Mouse (Mus musculus) kidney, adult 2 months (tissue): ENCODE results near the gene Tm7sf3. TPM values are rescaled to one million over a fixed set of nuclear protein-coding genes. Genes with fewer than 3 reads are reported as not detected.

ENCODE experiments used
- DNase-seq: peaks from one replicate; pipeline ENCODE4 v3.0.0; 2021
- H3K27ac ChIP-seq: fragments of 200-500 bp; 2 replicates; pipeline ENCODE4 v1.5.1; 2012; ENCODE audit warnings: low read depth, low read length, control low read depth, inconsistent platforms; ENCODE audit not compliant: insufficient read depth
- H3K27me3 ChIP-seq: fragments of 200-500 bp; replicated peaks from 2 replicates; pipeline ENCODE4 v1.6.1; 2012; ENCODE audit warnings: mild to moderate bottlenecking, moderate library complexity, low read length, inconsistent platforms; ENCODE audit not compliant: control insufficient read depth, insufficient read depth
- H3K36me3 ChIP-seq: fragments of 200-500 bp; 2 replicates; pipeline ENCODE4 v1.6.1; 2012; ENCODE audit warnings: mild to moderate bottlenecking, moderate library complexity, low read length, inconsistent platforms; ENCODE audit not compliant: control insufficient read depth, insufficient read depth
- H3K4me1 ChIP-seq: fragments of 200-500 bp; 2 replicates; pipeline ENCODE4 v1.6.1; 2011; ENCODE audit warnings: low read length; ENCODE audit not compliant: control insufficient read depth, insufficient read depth
- H3K4me3 ChIP-seq: fragments of 200-500 bp; 2 replicates; pipeline ENCODE4 v1.5.1; 2011; ENCODE audit warnings: mild to moderate bottlenecking, low read depth, low read length, control low read depth; ENCODE audit not compliant: insufficient read depth
- CTCF ChIP-seq: fragments of 200-500 bp; conservative IDR thresholded peaks from 2 replicates; pipeline ENCODE4 v1.5.1; 2011; ENCODE audit warnings: low read depth, mild to moderate bottlenecking, control low read depth, low read length, moderate library complexity, mixed read lengths; ENCODE audit not compliant: insufficient read depth, insufficient read length
- POLR2A ChIP-seq: fragments of 200-500 bp; IDR thresholded peaks from one replicate; pipeline ENCODE4 v1.6.1; 2011; ENCODE audit warnings: low read depth, low read length, control low read depth
- WGBS: fragments of 180-500 bp; shearing (Covaris S2); methylation state at CpG from one replicate; pipeline ENCODE4 v1.1.7; 2018; 5-methylcytosine and 5-hydroxymethylcytosine counted together
- polyA plus RNA-seq: library from polyadenylated mRNA; depleted of rRNA; stranded (reverse); fragments of >200 nt; gene quantifications from 2 replicates; pipeline ENCODE4 v1.2.3, GENCODE M21; 2012; rRNA removed

The Tm7sf3 gene
- 32.9 and 34.8 TPM in 2 replicates for polyA plus RNA-seq

DNA sequence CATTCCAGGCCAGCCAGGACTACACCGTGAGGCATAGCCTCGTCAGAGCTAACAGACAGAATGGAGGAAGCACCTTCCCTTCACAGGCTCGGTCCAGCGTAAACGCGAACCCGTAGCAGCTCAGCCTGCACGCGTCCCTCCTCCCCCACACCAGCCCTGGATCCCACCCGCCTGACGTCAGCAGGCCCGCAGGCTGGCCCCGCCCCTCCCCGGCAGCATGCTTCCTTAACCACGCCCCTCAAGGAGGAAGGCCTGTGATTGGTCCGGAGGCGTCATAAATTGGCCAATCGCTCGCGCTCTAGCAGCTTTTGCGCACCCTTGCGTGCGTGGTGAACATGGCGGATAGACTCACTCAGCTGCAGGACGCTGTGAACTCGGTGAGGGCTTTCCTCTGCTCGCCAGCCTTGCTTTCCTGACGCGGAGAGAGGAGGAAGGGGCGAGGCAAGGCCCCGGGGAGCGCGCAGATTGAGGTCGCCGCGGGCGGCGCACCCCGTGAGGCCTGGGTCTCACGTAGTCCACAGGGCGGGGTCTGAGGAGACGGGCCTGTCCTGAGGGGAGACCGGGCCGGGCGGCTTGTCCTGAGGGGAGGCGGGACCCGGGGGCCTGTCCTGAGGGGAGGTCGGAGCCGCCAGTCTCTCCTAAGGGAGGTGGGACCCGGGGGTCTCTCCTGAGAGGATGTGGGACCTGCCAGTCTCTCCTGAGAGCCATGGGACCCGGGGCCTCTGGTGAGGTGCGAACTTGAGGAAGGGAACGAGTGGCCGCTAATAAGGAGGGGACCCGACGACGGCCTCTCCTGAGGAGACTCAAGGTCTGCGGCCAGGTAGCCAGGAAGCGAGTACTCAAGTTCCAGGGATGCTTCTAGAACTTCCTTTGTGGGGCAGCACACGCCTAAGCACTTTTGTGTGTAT is at the start of gene Tm7sf3, which contains the start of gene Med21:
Gene Tm7sf3, minus strand, starts transcription at position 549 of the 908 bp plus-strand sequence.
Gene Med21, plus strand, starts transcription at position 272 of the 908 bp plus-strand sequence.
- WGBS, result under 1% methylated on average over 60 of the region's 60 CpGs
- TF ChIP-seq POLR2A (peak; percentile 98), CTCF (no peak)

DNA sequence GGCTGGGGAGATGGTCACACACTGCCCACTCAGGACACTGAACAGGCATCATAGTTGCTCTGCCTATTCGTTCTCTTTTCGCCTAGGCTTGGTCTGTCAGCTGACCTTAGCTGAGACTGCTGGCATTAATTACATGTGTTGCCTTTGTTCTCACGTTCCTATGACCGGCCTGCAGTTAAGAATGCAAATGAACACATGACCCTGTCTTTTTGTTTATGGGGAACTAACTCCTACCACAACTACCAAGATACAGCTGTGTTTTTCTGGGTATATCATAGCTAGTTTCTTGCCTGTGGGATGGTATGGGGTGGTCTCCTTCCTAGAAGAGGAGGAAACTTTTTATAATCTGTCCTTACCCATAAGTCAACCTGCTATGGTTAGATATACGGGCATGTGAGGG is 46.2 kb upstream of the Tm7sf3 start:
- Histone ChIP-seq H3K36me3 (no peaks in the 10 kb centered on the region), H3K27ac (no peak overlapping the region), H3K4me3 (no peak overlapping the region), H3K4me1 (no peaks in the 10 kb centered on the region), H3K27me3 (no peaks in the 10 kb centered on the region)
- no peak for DNase-seq
- TF ChIP-seq POLR2A (no peak), CTCF (no peak)
- 71% methylated on average over 5 of the region's 5 CpGs for WGBS

More for the DNA sequence above, at the start of gene Tm7sf3, which contains the start of gene Med21:
- DNase-seq, result peak; percentile 99
- no peaks in the 10 kb centered on the region for H3K36me3 ChIP-seq
- no peaks in the 10 kb centered on the region for H3K27me3 ChIP-seq
- peaks cover 8% of the 10 kb centered on the region; the same call in 1 of the 2 replicates for H3K4me1 ChIP-seq
- H3K4me3 ChIP-seq, result peak within 1 kb of the TSS; percentile 81
- H3K27ac ChIP-seq, result peak within 1 kb of the TSS; percentile 78

DNA sequence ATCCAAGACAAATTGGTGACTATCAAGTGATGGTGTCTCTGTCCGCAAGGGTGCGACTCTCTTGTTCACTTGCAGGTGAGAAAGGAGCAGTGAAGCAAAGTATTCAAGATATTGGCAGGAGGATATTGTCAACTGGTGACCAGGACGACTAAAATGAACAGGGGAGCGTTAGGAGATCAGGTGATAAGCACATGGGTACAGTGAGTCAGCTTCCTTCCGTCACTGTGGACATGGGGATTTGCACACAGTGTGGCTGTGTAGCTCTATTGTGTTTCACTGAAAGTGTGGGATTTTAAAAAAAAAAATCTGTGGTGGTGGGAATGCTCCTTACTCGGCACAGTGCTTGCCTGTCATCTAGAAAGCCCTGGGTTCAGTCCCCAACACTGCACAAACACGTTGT is 45.4 kb upstream of the Tm7sf3 start:
- WGBS, result 87% methylated on average over 7 of the region's 7 CpGs
- no peaks in the 10 kb centered on the region for H3K36me3 ChIP-seq
- no peak for DNase-seq
- H3K27ac ChIP-seq, result no peak overlapping the region
- H3K4me1 ChIP-seq, result no peaks in the 10 kb centered on the region
- H3K4me3 ChIP-seq, result no peak overlapping the region
- H3K27me3 ChIP-seq, result no peaks in the 10 kb centered on the region
- TF ChIP-seq CTCF (no peak), POLR2A (no peak)

DNA sequence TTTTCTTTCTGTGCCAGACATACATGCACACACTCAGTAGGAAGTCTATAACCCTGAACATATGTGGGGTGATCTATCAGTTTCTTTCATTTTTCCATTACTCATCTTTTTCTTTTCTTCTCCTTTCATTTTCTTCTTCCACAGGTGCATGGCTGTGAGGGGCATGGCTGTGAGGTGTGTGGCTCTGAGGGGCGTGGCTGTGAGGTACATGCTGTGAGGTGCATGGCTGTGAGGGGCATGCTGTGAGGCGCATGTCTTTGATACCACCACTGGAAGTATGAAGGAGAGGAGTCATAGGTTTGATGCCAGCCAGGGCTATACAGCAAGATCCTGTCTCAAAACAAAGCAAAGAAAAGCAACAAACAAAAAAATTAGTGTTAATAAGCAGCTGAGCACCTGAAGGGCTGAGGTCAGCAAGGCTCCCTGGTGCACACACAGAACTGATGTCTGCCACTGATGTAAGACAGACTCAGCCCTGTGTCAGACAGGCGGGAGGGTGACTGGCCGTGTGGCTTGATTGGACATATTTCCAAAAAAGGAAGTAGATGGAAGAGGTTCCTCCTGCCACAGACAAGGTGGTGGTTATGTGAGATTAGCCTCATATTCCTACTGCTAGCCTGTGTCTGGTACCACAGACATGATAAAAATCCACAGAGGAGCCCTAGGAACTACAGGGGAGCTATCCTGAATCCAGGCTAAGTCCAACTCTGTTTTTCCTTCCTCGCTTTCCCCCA is 44.0 kb upstream of the Tm7sf3 start:
- 83% methylated on average over 5 of the region's 5 CpGs for WGBS
- Histone ChIP-seq H3K27ac (no peak overlapping the region), H3K27me3 (no peaks in the 10 kb centered on the region), H3K36me3 (no peaks in the 10 kb centered on the region), H3K4me1 (no peaks in the 10 kb centered on the region), H3K4me3 (no peak overlapping the region)
- no peak for DNase-seq
- TF ChIP-seq POLR2A, result no peak
- TF ChIP-seq CTCF, result no peak

DNA sequence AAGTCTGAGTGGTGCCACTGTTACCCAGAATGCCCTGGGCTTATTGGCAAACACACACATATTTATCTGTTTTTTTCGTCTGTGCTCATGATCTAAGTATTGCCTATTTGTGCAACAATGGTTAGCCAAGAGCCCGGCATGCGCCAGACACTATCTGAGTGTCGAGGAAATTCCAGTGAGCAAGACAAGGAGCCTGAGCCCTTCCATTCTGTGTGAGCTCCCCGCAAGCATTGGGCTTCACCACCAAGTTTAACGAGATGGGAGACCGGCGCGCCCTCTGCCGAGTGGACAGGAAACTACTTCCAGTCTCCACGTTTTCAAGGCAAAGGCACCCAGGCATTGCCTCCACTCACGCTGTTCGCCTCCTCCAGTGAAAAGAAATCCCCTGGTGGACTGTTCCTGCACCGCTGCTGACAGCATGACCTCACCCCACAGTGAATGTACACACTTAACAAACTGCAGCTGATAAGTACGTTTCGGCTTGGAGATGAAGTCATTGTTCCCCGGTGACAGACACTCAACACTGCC is 43.2 kb upstream of the Tm7sf3 start:
- peak; percentile 29; the same call in 1 of the 2 replicates for TF ChIP-seq CTCF
- no peak for TF ChIP-seq POLR2A
- Histone ChIP-seq H3K4me1 (no peaks in the 10 kb centered on the region), H3K27ac (no peak overlapping the region), H3K4me3 (no peak overlapping the region), H3K36me3 (no peaks in the 10 kb centered on the region), H3K27me3 (no peaks in the 10 kb centered on the region)
- WGBS, result 77% methylated on average over 17 of the region's 17 CpGs
- DNase-seq, result peak; percentile 34

DNA sequence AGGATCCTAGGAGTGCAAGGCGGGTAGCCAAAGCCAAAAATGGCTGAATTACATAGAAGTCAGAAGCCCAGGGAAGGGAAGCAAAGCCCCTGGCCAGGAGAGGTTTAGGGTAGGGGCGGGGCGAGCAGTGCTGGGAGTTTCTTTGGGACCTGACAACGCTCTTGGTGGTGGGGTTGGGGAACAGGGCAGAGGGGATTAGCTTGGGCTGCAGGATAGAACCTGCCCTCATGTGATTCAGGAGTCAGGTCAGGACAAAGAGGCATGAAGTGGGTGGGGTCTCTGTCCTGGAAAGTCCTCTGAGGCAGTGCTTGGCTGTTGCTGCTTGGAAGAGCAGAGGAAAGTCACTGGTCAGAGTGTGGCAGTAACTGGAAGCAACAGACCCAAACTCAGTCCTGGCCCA is 41.3 kb upstream of the Tm7sf3 start:
- no peaks in the 10 kb centered on the region for H3K27me3 ChIP-seq
- no peaks in the 10 kb centered on the region for H3K36me3 ChIP-seq
- no peak overlapping the region for H3K27ac ChIP-seq
- no peak overlapping the region for H3K4me3 ChIP-seq
- TF ChIP-seq POLR2A (no peak), CTCF (no peak)
- WGBS, result 88% methylated on average over 4 of the region's 4 CpGs
- DNase-seq, result no peak
- H3K4me1 ChIP-seq, result no peaks in the 10 kb centered on the region
